ENCODE assay signal across 7 mouse cellular contexts in genomic region chr8:111338370-111339208, GRCm38 (mm10). TPM values are rescaled to one million over a fixed set of nuclear protein-coding genes. Genes with fewer than 3 reads are reported as not detected.
DNase-seq lines count a peak whose midpoint lies in the region; ATAC-seq and TF ChIP-seq lines count a peak whose summit lies in the region.

No protein-coding gene starts in this region.

- no peak for TF ChIP-seq POLR2A in cerebellum, adult 2 months (IDR thresholded peaks at IDR 0.05; ENCODE audit: borderline replicate concordance, insufficient read depth, low read length)

- no peaks in the 10 kb centered on the region for H3K36me3 ChIP-seq in forebrain, embryonic 12.5 days (replicated peaks)
- H3K36me3 ChIP-seq in liver, embryonic 12.5 days, result no peaks in the 10 kb centered on the region
- H3K36me3 ChIP-seq in neural tube, embryonic 15.5 days, result no peaks in the 10 kb centered on the region

- WGBS in forebrain, embryonic 12.5 days, result 49% methylated on average over 12 of the region's 12 CpGs
- 31% methylated on average over 12 of the region's 12 CpGs for WGBS in liver, embryonic 12.5 days (ENCODE audit: insufficient replicate concordance)
- 48% methylated on average over 12 of the region's 12 CpGs for WGBS in neural tube, embryonic 15.5 days
- WGBS in cerebellum, adult 2 months, result 66% methylated on average over 12 of the region's 12 CpGs

- no peak overlapping the region for H3K27ac ChIP-seq in forebrain, embryonic 12.5 days
- no peak overlapping the region for H3K27ac ChIP-seq in liver, embryonic 12.5 days
- H3K27ac ChIP-seq in neural tube, embryonic 15.5 days (replicated peaks), result no peak overlapping the region
- no peak overlapping the region for H3K27ac ChIP-seq in cerebellum, adult 2 months (ENCODE audit: insufficient read depth, low read length)

- peak; percentile 6 for DNase-seq in retina, postnatal 1 day
- DNase-seq in retina, embryonic 14.5 days (ENCODE audit: low spot score), result no peak
- no peak for DNase-seq in cerebellum, adult 2 months
- no peak for DNase-seq in layer of hippocampus, postnatal 10 days (ENCODE audit: low spot score in 2 of 2)

- peak overlapping the region; percentile 42 for H3K4me3 ChIP-seq in forebrain, embryonic 12.5 days (replicated peaks)
- H3K4me3 ChIP-seq in liver, embryonic 12.5 days, result peak overlapping the region; percentile 59
- peak overlapping the region; percentile 39 for H3K4me3 ChIP-seq in neural tube, embryonic 15.5 days (replicated peaks)
- no peak overlapping the region for H3K4me3 ChIP-seq in cerebellum, adult 2 months (replicated peaks; ENCODE audit: insufficient read depth, low read depth, low read length)

- no peak for ATAC-seq in forebrain, embryonic 12.5 days (ENCODE audit: low FRiP score)
- ATAC-seq in liver, embryonic 12.5 days, result no peak
- ATAC-seq in neural tube, embryonic 15.5 days (ENCODE audit: low FRiP score), result no peak

- H3K9me3 ChIP-seq in forebrain, embryonic 12.5 days, result no peaks in the 10 kb centered on the region
- H3K9me3 ChIP-seq in liver, embryonic 12.5 days (replicated peaks), result no peaks in the 10 kb centered on the region
- H3K9me3 ChIP-seq in neural tube, embryonic 15.5 days (replicated peaks), result no peaks in the 10 kb centered on the region

- no peak for TF ChIP-seq CTCF in cerebellum, adult 2 months (IDR thresholded peaks at IDR 0.05; ENCODE audit: borderline replicate concordance, insufficient read depth, low read depth, low read length)

- peak overlapping the region; percentile 76 for H3K4me2 ChIP-seq in forebrain, embryonic 12.5 days
- H3K4me2 ChIP-seq in liver, embryonic 12.5 days, result peak overlapping the region; percentile 80
- peak overlapping the region; percentile 73 for H3K4me2 ChIP-seq in neural tube, embryonic 15.5 days

- peaks cover 55% of the 10 kb centered on the region for H3K27me3 ChIP-seq in forebrain, embryonic 12.5 days
- peaks cover 40% of the 10 kb centered on the region for H3K27me3 ChIP-seq in liver, embryonic 12.5 days (replicated peaks)
- peaks cover 21% of the 10 kb centered on the region; the same call in 1 of the 2 replicates for H3K27me3 ChIP-seq in neural tube, embryonic 15.5 days (replicated peaks)
- no peaks in the 10 kb centered on the region; the same call in 1 of the 2 replicates for H3K27me3 ChIP-seq in cerebellum, adult 2 months (ENCODE audit: control insufficient read depth, insufficient read depth, low read length)

- no peak overlapping the region for H3K9ac ChIP-seq in forebrain, embryonic 12.5 days
- H3K9ac ChIP-seq in liver, embryonic 12.5 days, result no peak overlapping the region
- no peak overlapping the region for H3K9ac ChIP-seq in neural tube, embryonic 15.5 days (replicated peaks)

- H3K4me1 ChIP-seq in forebrain, embryonic 12.5 days, result peaks cover 5% of the 10 kb centered on the region; the same call in 1 of the 2 replicates
- H3K4me1 ChIP-seq in liver, embryonic 12.5 days, result peaks cover 12% of the 10 kb centered on the region; the same call in 1 of the 2 replicates
- peaks cover 8% of the 10 kb centered on the region for H3K4me1 ChIP-seq in neural tube, embryonic 15.5 days
- H3K4me1 ChIP-seq in cerebellum, adult 2 months (ENCODE audit: control insufficient read depth, insufficient read depth, low read length), result no peaks in the 10 kb centered on the region

RNA-seq across cellular contexts. Expression of gene Mlkl, which starts 0.6 kb away (rescaled TPM):
- polyA plus RNA-seq in forebrain, embryonic 12.5 days (2016; fragmentation: Nextera tagmentation; extraction: Ambion mirVana), result 0.45 TPM in 1 of 2 replicates, not detected in the other
- 1.9 TPM in 2 replicates for polyA plus RNA-seq in liver, embryonic 12.5 days (2016; fragmentation: Nextera tagmentation; extraction: Ambion mirVana)
- 0.29 and 1.1 TPM in 2 replicates for polyA plus RNA-seq in neural tube, embryonic 15.5 days (2015; fragmentation: Nextera tagmentation; extraction: Ambion mirVana)
- 0.32 and 0.43 TPM in 2 replicates for polyA plus RNA-seq in cerebellum, adult 2 months (2012; rRNA removed)
- total RNA-seq in layer of hippocampus, postnatal 10 days (2021), result under 1 TPM; 0.58 to 0.87 TPM

RNA-seq across cellular contexts. Expression of gene Rfwd3, which starts 38.6 kb away (rescaled TPM):
- 76.5 and 78.3 TPM in 2 replicates for polyA plus RNA-seq in forebrain, embryonic 12.5 days (2016; fragmentation: Nextera tagmentation; extraction: Ambion mirVana)
- polyA plus RNA-seq in liver, embryonic 12.5 days (2016; fragmentation: Nextera tagmentation; extraction: Ambion mirVana), result 70.6 and 71.0 TPM in 2 replicates
- 18.9 and 28.6 TPM in 2 replicates for polyA plus RNA-seq in neural tube, embryonic 15.5 days (2015; fragmentation: Nextera tagmentation; extraction: Ambion mirVana)
- 20.3 and 21.8 TPM in 2 replicates for polyA plus RNA-seq in cerebellum, adult 2 months (2012; rRNA removed)
- total RNA-seq in layer of hippocampus, postnatal 10 days (2021), result 10 to 100 TPM; 18.1 TPM

RNA-seq across cellular contexts. Expression of gene Fa2h, which starts 55.0 kb away (rescaled TPM):
- polyA plus RNA-seq in forebrain, embryonic 12.5 days (2016; fragmentation: Nextera tagmentation; extraction: Ambion mirVana), result not detected in 2 replicates
- not detected in 2 replicates for polyA plus RNA-seq in liver, embryonic 12.5 days (2016; fragmentation: Nextera tagmentation; extraction: Ambion mirVana)
- polyA plus RNA-seq in neural tube, embryonic 15.5 days (2015; fragmentation: Nextera tagmentation; extraction: Ambion mirVana), result 0.69 and 0.86 TPM in 2 replicates
- polyA plus RNA-seq in cerebellum, adult 2 months (2012; rRNA removed), result 93.9 and 107 TPM in 2 replicates
- 1 to 10 TPM; 5.3 to 5.8 TPM for total RNA-seq in layer of hippocampus, postnatal 10 days (2021)

Comparison
In these comparisons a context has a peak if more than half of its experiments do, and no peak if none do; other contexts are left out.
1. RNA of gene Fa2h, which starts 55.0 kb away (polyA plus RNA-seq): 93.9 to 107 TPM in cerebellum, adult 2 months; 0.69 to 0.86 TPM in neural tube, embryonic 15.5 days, not detected in forebrain, embryonic 12.5 days and not detected in liver, embryonic 12.5 days; every median in the first group is over 10 times any median in the second.
2. Peak in every context shown above with its lines, with median percentiles within 50 percentile points of each other: H3K4me2 ChIP-seq.